Mouse (Mus musculus) C2C12 (cell line): Measurements from ENCODE around the gene Ush2a. TPM values are rescaled to one million over a fixed set of nuclear protein-coding genes. Genes with fewer than 3 reads are reported as not detected.

Source experiments
- H3K27me3 ChIP-seq: one replicate; pipeline ENCODE4 v1.6.1; 2011; ENCODE audit not compliant: control insufficient read depth, insufficient read depth, insufficient read length
- H3K36me3 ChIP-seq: one replicate; pipeline ENCODE4 v1.6.1; 2011; ENCODE audit not compliant: control insufficient read depth, insufficient read depth
- H3K4me3 ChIP-seq: one replicate; pipeline ENCODE4 v1.5.1; 2011; ENCODE audit warnings: mild to moderate bottlenecking, control low read depth; ENCODE audit not compliant: poor library complexity, insufficient read depth, severe bottlenecking
- H3K79me2 ChIP-seq: one replicate; pipeline ENCODE4 v1.6.1; 2011; ENCODE audit not compliant: control insufficient read depth, insufficient read depth
- H3K79me3 ChIP-seq: one replicate; pipeline ENCODE4 v1.6.1; 2011; ENCODE audit warnings: low read depth, control low read depth
- H3ac ChIP-seq: one replicate; pipeline ENCODE3; 2011; ENCODE audit warnings: low read depth; ENCODE audit not compliant: control insufficient read depth, insufficient read length
- CEBPB ChIP-seq: IDR thresholded peaks from one replicate; pipeline ENCODE4 v1.6.1; 2011; ENCODE audit warnings: low read depth, mild to moderate bottlenecking, control low read depth, moderate library complexity
- CTCF ChIP-seq: IDR thresholded peaks from one replicate; pipeline ENCODE4 v1.5.1; 2011; ENCODE audit not compliant: control insufficient read depth, insufficient read depth, insufficient read length
- FOSL1 ChIP-seq: IDR thresholded peaks from one replicate; pipeline ENCODE4 v1.8.0; 2011; ENCODE audit warnings: mild to moderate bottlenecking, low read length; ENCODE audit not compliant: poor library complexity, insufficient read depth, severe bottlenecking
- MAX ChIP-seq: IDR thresholded peaks from one replicate; pipeline ENCODE4 v1.6.1; 2011; ENCODE audit warnings: mild to moderate bottlenecking, control low read depth
- MYOD1 ChIP-seq: IDR thresholded peaks from one replicate; pipeline ENCODE4 v1.6.1; 2011; ENCODE audit warnings: low read depth; ENCODE audit not compliant: control insufficient read depth, insufficient read length
- MYOG ChIP-seq: IDR thresholded peaks from one replicate; pipeline ENCODE4 v1.6.1; 2011; ENCODE audit not compliant: control insufficient read depth, insufficient read length; ENCODE audit errors: extremely low read depth
- USF1 ChIP-seq: IDR thresholded peaks from one replicate; pipeline ENCODE4 v1.6.1; 2011; ENCODE audit warnings: low read depth, mild to moderate bottlenecking, control low read depth, moderate library complexity
- polyA plus RNA-seq: library from polyadenylated mRNA; unstranded; fragments of >200 nt; fragmentation: generic; extraction: Trizol; gene quantifications from one replicate; pipeline ENCODE4 v1.2.1, GENCODE M21; 2012; ENCODE audit warnings: missing spikeins

Gene Ush2a
- polyA plus RNA-seq, 1 experiment, result not detected

GRCm38 (mm10) chr1:189007239-189007979, 745.6 kb downstream of the Ush2a start, which contains the start of gene Kctd3:
Gene Kctd3 (minus strand): TSS chr1:189007841.
- Histone ChIP-seq H3K79me3 (peaks cover 28% of the 10 kb centered on the region), H3K4me3 (peak within 1 kb of the TSS; percentile 86), H3K36me3 (peaks cover 4% of the 10 kb centered on the region), H3ac (peak within 1 kb of the TSS; percentile 85), H3K27me3 (no peaks in the 10 kb centered on the region), H3K79me2 (peaks cover 51% of the 10 kb centered on the region)
- TF ChIP-seq MAX (peak; percentile 41), USF1 (no peak)

- H3K4me3 ChIP-seq, result no peak overlapping the region
- no peaks in the 10 kb centered on the region for H3K27me3 ChIP-seq
- peaks cover 45% of the 10 kb centered on the region for H3K79me2 ChIP-seq
- H3ac ChIP-seq, result no peak overlapping the region
- TF ChIP-seq USF1, result no peak
- no peak for TF ChIP-seq CTCF
- no peak for TF ChIP-seq CEBPB
- no peak for TF ChIP-seq MYOG
- TF ChIP-seq MAX, result no peak
- TF ChIP-seq FOSL1, result no peak
- no peak for TF ChIP-seq MYOD1
- peaks cover 2% of the 10 kb centered on the region for H3K36me3 ChIP-seq
- peaks cover 24% of the 10 kb centered on the region for H3K79me3 ChIP-seq
These were observed 746.1 kb downstream of the Ush2a start for GRCm38 (mm10) chr1:189007980-189008324.

GRCm38 (mm10) chr1:189010671-189011070, 748.8 kb downstream of the Ush2a start:
- H3K4me3 ChIP-seq, result no peak overlapping the region
- TF ChIP-seq MYOG, result no peak
- no peak for TF ChIP-seq MAX
- no peak for TF ChIP-seq MYOD1
- no peak for TF ChIP-seq CTCF
- TF ChIP-seq CEBPB, result no peak
- no peak for TF ChIP-seq FOSL1
- no peak for TF ChIP-seq USF1
- H3ac ChIP-seq, result no peak overlapping the region
- peaks cover 9% of the 10 kb centered on the region for H3K79me3 ChIP-seq
- H3K36me3 ChIP-seq, result no peaks in the 10 kb centered on the region
- peaks cover 26% of the 10 kb centered on the region for H3K27me3 ChIP-seq
- peaks cover 18% of the 10 kb centered on the region for H3K79me2 ChIP-seq

- no peak for TF ChIP-seq CEBPB
- no peak for TF ChIP-seq MYOD1
- no peak for TF ChIP-seq FOSL1
- TF ChIP-seq MAX, result no peak
- TF ChIP-seq USF1, result no peak
- no peak for TF ChIP-seq CTCF
- no peak for TF ChIP-seq MYOG
- H3ac ChIP-seq, result no peak overlapping the region
- H3K79me2 ChIP-seq, result no peaks in the 10 kb centered on the region
- no peaks in the 10 kb centered on the region for H3K36me3 ChIP-seq
- H3K79me3 ChIP-seq, result no peaks in the 10 kb centered on the region
- peaks cover 26% of the 10 kb centered on the region for H3K27me3 ChIP-seq
- H3K4me3 ChIP-seq, result no peak overlapping the region
These were observed 751.2 kb downstream of the Ush2a start for GRCm38 (mm10) chr1:189012846-189013586.

- no peaks in the 10 kb centered on the region for H3K79me2 ChIP-seq
- TF ChIP-seq CEBPB, result no peak
- no peak for TF ChIP-seq MAX
- no peaks in the 10 kb centered on the region for H3K79me3 ChIP-seq
- H3ac ChIP-seq, result no peak overlapping the region
- H3K4me3 ChIP-seq, result no peak overlapping the region
- H3K27me3 ChIP-seq, result peaks cover 26% of the 10 kb centered on the region
- no peaks in the 10 kb centered on the region for H3K36me3 ChIP-seq
These were observed 751.7 kb downstream of the Ush2a start for GRCm38 (mm10) chr1:189013587-189013921.
